Mouse (Mus musculus) yolk sac, embryonic 10.5 days (tissue): ENCODE results near the gene Serf2.
"Not testable (repeated sequence)": the region's sequence is repeated elsewhere in the genome, so short reads cannot be mapped to it uniquely, and the experiment has no call there.

Experiments
- DNase-seq: peaks from one replicate; pipeline ENCODE4 v3.0.0-alpha.2; 2017; ENCODE audit warnings: low spot score

The Serf2 gene

DNA sequence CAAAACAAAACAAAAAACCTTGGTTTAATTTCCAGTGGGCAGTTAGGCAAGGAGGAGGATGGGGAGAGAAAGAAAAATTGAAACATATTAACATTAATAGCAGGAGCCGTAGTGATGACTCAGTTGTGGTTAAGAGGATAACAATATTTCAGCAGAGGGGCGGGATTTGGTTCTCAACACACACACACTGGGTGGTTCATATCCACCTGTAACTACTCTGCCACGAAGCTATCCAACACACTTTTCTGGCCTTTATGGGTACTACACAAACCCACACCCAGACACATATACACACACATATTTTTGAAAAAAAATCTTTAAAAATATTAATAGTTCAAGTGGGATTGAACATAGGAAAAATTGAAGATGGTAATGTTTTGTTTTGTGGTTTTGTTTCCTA lies 2.0 kb upstream of the Serf2 start:
- no peak for DNase-seq

- DNase-seq: peak; percentile 44
Measured at GRCm38 (mm10) chr2:121448136-121448535, 859 bp upstream of the Serf2 start.

DNA sequence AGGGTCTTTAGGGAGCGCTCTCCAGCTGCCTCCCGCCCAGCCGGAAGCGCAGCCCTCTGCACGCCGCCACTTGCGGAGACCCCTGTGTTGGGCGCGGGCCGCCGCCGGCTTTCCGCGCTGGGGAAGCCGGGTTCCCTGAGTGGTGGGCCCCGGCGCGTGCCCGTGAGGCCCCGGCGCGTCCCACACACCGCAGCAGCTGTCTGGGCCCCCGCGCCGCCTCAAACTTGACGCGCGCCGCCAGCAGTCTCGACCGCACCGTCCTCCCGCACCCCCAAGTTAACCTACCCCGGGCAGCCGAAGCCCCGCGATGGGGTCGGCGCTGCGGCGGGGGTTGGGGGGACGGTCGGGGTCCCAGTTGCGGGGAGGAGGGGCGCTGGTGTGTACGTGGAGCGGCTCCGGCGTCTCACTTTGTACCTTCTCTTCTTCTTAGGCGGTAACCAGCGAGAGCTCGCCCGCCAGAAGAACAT lies 583 bp downstream of the Serf2 start:
- DNase-seq: no peak

GRCm38 (mm10) chr2:121450093-121450492 lies 1.1 kb downstream of the Serf2 start:
- DNase-seq: peak; percentile 44

DNA sequence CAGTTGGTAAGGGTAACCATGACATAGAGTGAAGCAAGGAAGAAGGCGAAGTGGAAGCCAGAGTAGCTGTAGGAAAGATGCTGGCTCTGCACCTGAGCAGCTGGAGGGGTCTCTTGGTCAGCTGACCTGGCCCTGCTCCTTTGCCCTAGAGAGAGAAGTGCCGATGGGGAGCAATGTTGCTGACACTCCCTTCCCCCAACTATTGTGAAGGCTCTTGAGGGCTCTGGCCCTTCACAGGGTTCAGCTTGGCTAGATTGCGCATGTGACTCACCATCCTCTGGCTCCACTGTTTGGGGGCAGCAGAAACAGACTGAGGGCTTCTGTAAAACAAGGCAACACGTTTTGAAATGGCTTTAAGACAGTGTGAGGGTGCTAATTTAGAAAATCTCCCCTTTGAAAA lies 3.4 kb downstream of the Serf2 start:
- no peak for DNase-seq

DNA sequence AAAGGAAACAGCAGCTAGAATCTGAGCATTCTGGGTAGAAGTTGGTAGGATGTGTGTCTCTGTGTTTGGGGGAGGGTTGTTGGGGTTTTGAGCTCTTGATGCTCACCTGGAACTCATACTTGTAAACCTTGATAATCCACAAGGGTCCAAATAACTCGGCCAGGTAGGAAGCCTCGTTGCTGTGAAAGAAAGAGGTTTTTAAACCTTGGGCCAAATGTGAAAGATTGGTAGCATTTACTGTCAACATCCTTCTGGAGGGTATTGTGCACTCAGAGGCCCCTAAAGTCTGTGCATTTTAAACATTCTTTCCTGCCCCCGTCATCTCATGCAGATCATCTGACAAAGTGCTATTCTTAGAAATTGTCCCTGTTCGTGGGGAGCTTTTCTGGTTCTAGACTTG lies 4.0 kb downstream of the Serf2 start, which contains the start of gene Hypk:
TSS of gene Hypk (plus strand) at position 301 of the 400 bp plus-strand sequence.
- DNase-seq: no peak

DNA sequence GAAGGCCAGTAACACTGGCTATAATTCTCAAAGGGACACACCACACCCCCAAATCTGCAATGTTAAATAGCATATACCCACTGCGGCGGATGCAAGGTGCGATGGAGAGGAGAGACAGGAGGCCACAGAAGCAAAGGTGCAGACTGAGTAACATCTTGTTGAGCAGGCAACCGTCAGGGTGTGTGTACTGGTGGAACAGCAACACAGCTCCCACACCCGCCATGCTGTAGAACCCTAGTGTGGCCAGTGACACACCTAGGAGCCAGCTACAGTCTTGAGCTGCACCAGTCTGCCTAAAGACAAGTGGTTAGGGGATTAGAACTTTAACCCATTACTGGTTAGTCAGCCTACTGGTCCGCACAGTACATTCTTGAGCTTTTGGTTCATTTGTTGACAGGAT lies 4.9 kb downstream of the Serf2 start:
- DNase-seq: no peak

- DNase-seq: no peak
Measured at GRCm38 (mm10) chr2:121455534-121455933, 6.5 kb downstream of the Serf2 start.

GRCm38 (mm10) chr2:121456692-121457642 lies 8.0 kb downstream of the Serf2 start, which contains the start of gene Serinc4:
Serinc4 (minus strand) TSS chr2:121456781.
- peak; percentile 92 for DNase-seq

GRCm38 (mm10) chr2:121460071-121460470 lies 11.1 kb downstream of the Serf2 start:
- DNase-seq: no peak

DNA sequence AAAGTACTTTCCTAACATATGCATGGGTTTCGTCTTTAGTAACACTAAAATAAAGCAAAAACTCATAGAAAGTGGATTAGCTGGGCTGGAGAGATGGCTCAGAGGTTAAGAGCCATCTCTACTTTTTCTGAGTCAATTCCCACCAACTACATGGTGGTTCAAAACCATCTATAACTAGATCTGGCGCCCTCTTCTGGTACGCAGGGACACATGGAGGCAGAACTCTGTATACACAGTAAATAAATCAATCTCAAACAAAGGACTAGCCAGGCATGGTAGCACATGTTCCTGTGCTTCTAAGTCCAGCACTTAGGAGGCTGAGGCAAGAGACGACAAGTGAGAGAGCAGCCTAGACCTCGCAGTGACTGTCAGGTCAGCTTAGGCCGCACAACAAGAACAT lies 20.0 kb downstream of the Serf2 start:
- DNase-seq: not testable (repeated sequence)

DNA sequence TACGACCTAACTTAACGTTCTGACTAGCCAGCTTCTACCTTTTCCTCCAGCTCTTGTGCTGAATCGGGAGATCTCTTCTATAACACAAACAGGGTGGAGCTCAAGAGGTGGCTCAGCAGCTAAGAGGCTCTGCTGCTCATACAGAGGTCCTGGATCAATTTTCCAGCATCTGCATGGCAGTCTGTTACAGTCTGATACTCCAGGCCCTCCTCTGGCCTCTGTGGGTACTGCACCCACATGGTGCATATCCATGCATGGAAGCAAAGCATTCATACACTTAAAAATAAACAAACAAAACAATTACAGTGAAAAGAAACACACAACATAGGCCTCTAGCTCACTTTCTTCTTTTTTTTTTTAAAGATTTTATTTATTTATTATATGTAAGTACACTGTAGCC lies 23.8 kb downstream of the Serf2 start:
- not testable (repeated sequence) for DNase-seq

- peak; percentile 85 for DNase-seq
Measured at GRCm38 (mm10) chr2:121473301-121474179, 24.5 kb downstream of the Serf2 start, which contains the start of gene Mfap1b. Mfap1b (minus strand) TSS chr2:121474067.

GRCm38 (mm10) chr2:121474180-121474535 lies 25.2 kb downstream of the Serf2 start:
- no peak for DNase-seq

- not testable (repeated sequence) for DNase-seq
Measured at GRCm38 (mm10) chr2:121475306-121475705, 26.3 kb downstream of the Serf2 start.

DNA sequence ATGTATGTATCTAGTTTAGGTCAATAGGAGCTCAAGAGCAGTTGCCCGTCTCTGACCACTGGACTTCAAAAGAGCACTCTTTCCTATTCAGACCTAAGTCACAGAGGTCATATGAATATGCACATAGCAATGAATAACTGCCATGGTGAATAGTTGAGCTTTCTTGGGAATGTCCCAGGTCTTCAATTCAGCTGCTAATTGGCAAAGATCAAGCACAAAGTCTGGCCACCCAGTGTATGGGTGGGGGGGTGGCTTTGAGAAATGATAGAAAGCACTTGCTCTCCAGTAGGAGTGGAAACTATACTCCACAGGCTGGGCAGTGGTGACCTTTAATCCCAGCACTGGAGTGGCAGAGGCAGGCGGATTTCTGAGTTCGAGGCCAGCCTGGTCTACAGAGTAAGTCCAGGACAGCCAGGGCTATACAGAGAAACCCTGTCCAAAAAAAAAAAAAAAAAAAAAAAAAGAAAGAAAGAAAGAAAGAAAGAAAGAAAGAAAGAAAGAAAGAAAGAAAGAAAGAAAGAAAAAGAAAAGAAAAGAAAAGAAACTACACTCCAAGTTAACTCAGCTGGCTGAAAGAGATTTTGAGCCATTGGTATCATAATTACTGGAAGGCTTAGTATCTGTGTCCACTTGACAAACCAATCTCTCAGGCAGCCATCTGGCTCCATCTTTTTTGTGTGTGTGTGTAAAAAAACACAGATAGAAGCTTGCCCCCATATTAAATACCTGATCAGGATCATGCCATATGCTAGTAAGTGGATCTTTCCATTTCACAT lies 28.7 kb downstream of the Serf2 start:
- no peak for DNase-seq

DNA sequence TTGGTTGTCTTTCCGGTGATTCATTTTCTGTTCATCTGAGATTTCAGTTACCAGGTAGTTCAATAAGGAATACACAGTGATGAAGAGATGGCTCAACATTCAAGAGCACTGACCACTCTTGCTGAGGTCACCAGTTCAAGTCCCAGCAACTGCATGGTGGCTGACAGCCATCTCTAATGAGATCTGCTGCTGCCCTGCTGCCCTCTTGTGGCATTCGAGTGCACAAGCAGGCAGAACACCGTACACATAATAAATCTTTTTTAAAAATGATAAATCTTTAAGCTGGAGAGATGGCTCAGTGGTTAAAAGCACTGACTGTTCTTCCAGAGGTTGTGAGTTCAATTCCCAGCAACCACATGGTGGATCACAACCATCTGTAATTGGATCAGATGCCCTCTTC lies 31.5 kb downstream of the Serf2 start:
- no peak for DNase-seq

- not testable (repeated sequence) for DNase-seq
Measured at GRCm38 (mm10) chr2:121480916-121481315, 31.9 kb downstream of the Serf2 start.

DNA sequence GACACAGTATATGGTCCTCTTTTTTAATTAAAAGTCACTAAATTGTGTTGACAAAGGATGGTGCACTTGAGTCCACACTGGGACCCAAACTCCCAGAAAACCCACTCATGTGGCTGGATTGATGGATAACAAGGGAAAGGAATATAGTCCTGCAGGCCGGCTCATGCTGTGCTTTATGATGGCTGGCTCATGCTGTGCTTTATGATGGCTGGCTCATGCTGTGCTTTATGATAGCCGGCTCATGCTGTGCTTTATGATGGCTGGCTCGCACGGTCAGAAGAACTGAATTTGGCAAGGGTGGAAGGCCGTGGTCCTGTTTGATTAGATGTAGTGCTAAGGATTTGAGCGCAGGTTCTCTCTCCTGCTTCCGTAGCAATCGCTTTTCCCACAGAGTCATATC lies 34.6 kb downstream of the Serf2 start:
- no peak for DNase-seq

DNA sequence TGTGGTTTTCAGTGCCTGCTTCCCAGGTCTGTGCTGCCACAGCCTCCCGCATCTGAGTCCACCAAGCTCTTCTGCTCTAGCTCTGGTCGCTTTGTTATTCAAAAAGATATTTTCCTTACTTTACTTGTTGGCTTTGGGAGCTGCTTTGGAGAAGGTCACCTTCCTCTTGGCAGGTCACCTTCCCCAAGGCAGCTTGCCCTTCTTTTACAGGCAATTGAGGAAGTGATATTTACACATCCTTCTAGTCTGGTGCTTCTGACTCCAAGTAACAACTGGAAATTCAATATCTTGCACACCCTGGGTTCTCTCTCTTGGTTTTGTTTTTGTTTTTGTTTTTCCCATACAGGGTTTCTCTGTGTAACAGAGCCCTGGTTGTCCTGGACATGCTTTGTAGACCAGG lies 35.4 kb downstream of the Serf2 start:
- DNase-seq: not testable (repeated sequence)

DNA sequence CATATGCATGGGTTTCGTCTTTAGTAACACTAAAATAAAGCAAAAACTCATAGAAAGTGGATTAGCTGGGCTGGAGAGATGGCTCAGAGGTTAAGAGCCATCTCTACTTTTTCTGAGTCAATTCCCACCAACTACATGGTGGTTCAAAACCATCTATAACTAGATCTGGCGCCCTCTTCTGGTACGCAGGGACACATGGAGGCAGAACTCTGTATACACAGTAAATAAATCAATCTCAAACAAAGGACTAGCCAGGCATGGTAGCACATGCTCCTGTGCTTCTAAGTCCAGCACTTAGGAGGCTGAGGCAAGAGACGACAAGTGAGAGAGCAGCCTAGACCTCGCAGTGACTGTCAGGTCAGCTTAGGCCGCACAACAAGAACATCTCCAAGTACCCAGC lies 52.6 kb downstream of the Serf2 start:
- DNase-seq: not testable (repeated sequence)
